Mouse (Mus musculus) cerebellum, adult 18-20 months (tissue): Measurements from ENCODE around the gene Bcar3.

Source experiments
- DNase-seq, 2 experiments: peaks; one replicate each; pipeline ENCODE4 v3.0.0; 2021

Bcar3 gene

GRCm38 (mm10) chr3:122420410-122420774 lies 126.5 kb downstream of the Bcar3 start:
- DNase-seq, result peak in 1 of 2 experiments; percentile 20

GRCm38 (mm10) chr3:122421042-122421702 lies 127.2 kb downstream of the Bcar3 start:
- no peak for DNase-seq

- no peak for DNase-seq
Observed at GRCm38 (mm10) chr3:122421802-122422201, 127.9 kb downstream of the Bcar3 start.

GRCm38 (mm10) chr3:122422276-122422675 lies 128.3 kb downstream of the Bcar3 start:
- no peak for DNase-seq

GRCm38 (mm10) chr3:122423643-122424042 lies 129.7 kb downstream of the Bcar3 start:
- no peak for DNase-seq

GRCm38 (mm10) chr3:122428325-122428821 lies 134.4 kb downstream of the Bcar3 start:
- DNase-seq, result no peak

GRCm38 (mm10) chr3:122430780-122431497 lies 137.0 kb downstream of the Bcar3 start:
- no peak for DNase-seq

- no peak for DNase-seq
Observed at GRCm38 (mm10) chr3:122432811-122433406, 139.0 kb downstream of the Bcar3 start.

GRCm38 (mm10) chr3:122433975-122434626 lies 140.2 kb downstream of the Bcar3 start:
- DNase-seq, result no peak

GRCm38 (mm10) chr3:122434983-122435935 lies 141.3 kb downstream of the Bcar3 start:
- no peak for DNase-seq

- no peak for DNase-seq
Observed at GRCm38 (mm10) chr3:122438143-122438825, 144.3 kb downstream of the Bcar3 start.

GRCm38 (mm10) chr3:122445696-122446095 lies 151.8 kb downstream of the Bcar3 start:
- no peak for DNase-seq

- no peak for DNase-seq
Observed at GRCm38 (mm10) chr3:122446678-122447077, 152.7 kb downstream of the Bcar3 start.

GRCm38 (mm10) chr3:122448196-122448595 lies 154.3 kb downstream of the Bcar3 start:
- DNase-seq, result no peak

- DNase-seq, result no peak
Observed at GRCm38 (mm10) chr3:122450041-122450440, 156.1 kb downstream of the Bcar3 start.

- DNase-seq, result no peak
Observed at GRCm38 (mm10) chr3:122453875-122454274, 159.9 kb downstream of the Bcar3 start.

GRCm38 (mm10) chr3:122456156-122456555 lies 162.2 kb downstream of the Bcar3 start:
- no peak for DNase-seq

GRCm38 (mm10) chr3:122456807-122457206 lies 162.9 kb downstream of the Bcar3 start:
- no peak for DNase-seq

GRCm38 (mm10) chr3:122457723-122458122 lies 163.8 kb downstream of the Bcar3 start:
- DNase-seq, result no peak

GRCm38 (mm10) chr3:122458743-122459142 lies 164.8 kb downstream of the Bcar3 start:
- no peak for DNase-seq

GRCm38 (mm10) chr3:122460848-122461511 lies 167.0 kb downstream of the Bcar3 start:
- DNase-seq, result no peak
